Comparison of ENCODE assay signal across 29 mouse cellular contexts in genomic region chr12:72022790-72023189, GRCm38 (mm10). TPM values are rescaled to one million over a fixed set of nuclear protein-coding genes. Genes with fewer than 3 reads are reported as not detected.
A peak's percentile ranks its signal among the peaks of the same experiment; 100 is the strongest.
DNase-seq lines count a peak whose midpoint lies in the region; ATAC-seq and TF ChIP-seq lines count a peak whose summit lies in the region.
"Had no signal": no experiment of that assay in that cellular context is flagged by ENCODE, and none has a peak within 500 bp of the region (broad histone marks: within the 10 kb centered on the region; RNA-seq: fewer than 3 reads in every experiment).

No protein-coding gene starts in this region.

- no peak overlapping the region for H3K4me3 ChIP-seq in liver, postnatal 0 days (ENCODE audit: low read depth, low read length)
- no peak overlapping the region for H3K4me3 ChIP-seq in liver, embryonic 12.5 days
- H3K4me3 ChIP-seq: embryonic facial prominence, embryonic 13.5 days; forebrain, embryonic 10.5 days; forebrain, embryonic 15.5 days; gastrocnemius, adult 2 months; heart, embryonic 10.5 days; left cerebral cortex, adult 2 months; limb, embryonic 12.5 days had no signal

- H3K9me3 ChIP-seq in liver, postnatal 0 days (ENCODE audit: low read length), result 0 out of 2 replicates have a peak, but pooled peaks cover 6% of the 10 kb centered on the region
- peaks cover 5% of the 10 kb centered on the region; the same call in 1 of the 2 replicates for H3K9me3 ChIP-seq in liver, embryonic 12.5 days (replicated peaks)
- H3K9me3 ChIP-seq: embryonic facial prominence, embryonic 13.5 days; forebrain, embryonic 10.5 days; forebrain, embryonic 15.5 days; heart, embryonic 10.5 days; limb, embryonic 12.5 days had no signal

- DNase-seq in adrenal gland, postnatal 14 days, result peak; percentile 34
- no peak for DNase-seq in adrenal gland, adult 18-20 months (ENCODE audit: low spot score in 2 of 2)
- no peak for DNase-seq in liver, postnatal 0 days
- peak; percentile 36 for DNase-seq in 416B (ENCODE audit: low read depth)
- peak; percentile 32 for DNase-seq in MN1 (ENCODE audit: low spot score)
- DNase-seq in right cerebral cortex, adult 2 months (ENCODE audit: low spot score in 2 of 2), result no peak
- no peak for DNase-seq in gastrocnemius, postnatal 14 days
- DNase-seq: cerebellum, adult 11 months; cerebellum, adult 9-10 months; gastrocnemius, adult 2 months; kidney, adult 9 months; kidney, postnatal 25 days; lung, postnatal 36 days; right cerebral cortex, postnatal 4 days; thymus, adult 2 months; thymus, postnatal 36 days had no signal

- H3K4me2 ChIP-seq in liver, postnatal 0 days (ENCODE audit: low read depth, low read length), result no peak overlapping the region
- no peak overlapping the region for H3K4me2 ChIP-seq in liver, embryonic 12.5 days
- H3K4me2 ChIP-seq: embryonic facial prominence, embryonic 13.5 days; forebrain, embryonic 15.5 days; hindbrain, embryonic 14.5 days; limb, embryonic 12.5 days had no signal

- H3K27ac ChIP-seq in liver, postnatal 0 days (ENCODE audit: low read depth), result no peak overlapping the region
- no peak overlapping the region for H3K27ac ChIP-seq in liver, embryonic 12.5 days
- H3K27ac ChIP-seq: embryonic facial prominence, embryonic 13.5 days; forebrain, embryonic 10.5 days; forebrain, embryonic 15.5 days; gastrocnemius, adult 2 months; hindbrain, embryonic 14.5 days; left cerebral cortex, adult 2 months; limb, embryonic 12.5 days had no signal

- no peak overlapping the region for H3K9ac ChIP-seq in liver, postnatal 0 days (replicated peaks)
- H3K9ac ChIP-seq in liver, embryonic 12.5 days, result no peak overlapping the region
- H3K9ac ChIP-seq: embryonic facial prominence, embryonic 13.5 days; forebrain, embryonic 15.5 days; hindbrain, embryonic 14.5 days; limb, embryonic 12.5 days had no signal

- TF ChIP-seq CTCF in liver, postnatal 0 days (IDR thresholded peaks at IDR 0.05; ENCODE audit: low read depth), result no peak

- 51% methylated on average over 3 of the region's 3 CpGs for WGBS in liver, postnatal 0 days (ENCODE audit: insufficient replicate concordance)
- WGBS in liver, embryonic 12.5 days (ENCODE audit: insufficient replicate concordance), result 58% methylated on average over 3 of the region's 3 CpGs

- no peaks in the 10 kb centered on the region for H3K4me1 ChIP-seq in liver, postnatal 0 days (ENCODE audit: insufficient read depth)
- H3K4me1 ChIP-seq in liver, embryonic 12.5 days, result peaks cover 9% of the 10 kb centered on the region; the same call in 1 of the 2 replicates
- H3K4me1 ChIP-seq: forebrain, embryonic 15.5 days had no signal

- intact Hi-C loops in gastrocnemius, postnatal 14 days (cut with DNase I; ENCODE audit: low total_unique reads), result no loop called here

- peak; percentile 38; the same call in 1 of the 2 replicates for TF ChIP-seq EP300 in liver, postnatal 0 days (IDR thresholded peaks at IDR 0.05; ENCODE audit: low read depth)

- no peak for ATAC-seq in liver, postnatal 0 days
- no peak for ATAC-seq in liver, embryonic 12.5 days
- ATAC-seq: CD4-positive, CD25-positive, alpha-beta regulatory T cell, adult 4 months; forebrain, embryonic 15.5 days; intestine, postnatal 0 days; midbrain, embryonic 16.5 days; Patski had no signal

- H3K27me3 ChIP-seq in liver, postnatal 0 days (ENCODE audit: insufficient read depth, low read length), result no peaks in the 10 kb centered on the region
- H3K27me3 ChIP-seq in liver, embryonic 12.5 days (replicated peaks), result no peaks in the 10 kb centered on the region
- H3K27me3 ChIP-seq: embryonic facial prominence, embryonic 13.5 days; forebrain, embryonic 15.5 days had no signal

- no peaks in the 10 kb centered on the region for H3K36me3 ChIP-seq in liver, postnatal 0 days (replicated peaks; ENCODE audit: insufficient read depth, low read length)
- H3K36me3 ChIP-seq in liver, embryonic 12.5 days, result no peaks in the 10 kb centered on the region
- H3K36me3 ChIP-seq: embryonic facial prominence, embryonic 13.5 days; forebrain, embryonic 10.5 days; forebrain, embryonic 15.5 days; heart, embryonic 10.5 days; limb, embryonic 12.5 days had no signal

RNA-seq across cellular contexts. Expression of gene Gpr135, which starts 48.1 kb away (rescaled TPM):
- 3.9 and 5.0 TPM in 2 replicates for total RNA-seq in adrenal gland, postnatal 14 days (2021)
- total RNA-seq in adrenal gland, adult 18-20 months (2021), result 1 to 10 TPM; 2.4 to 3.1 TPM
- polyA plus RNA-seq in liver, postnatal 0 days (2015; fragmentation: Nextera tagmentation; extraction: Ambion mirVana), result 0.60 and 0.75 TPM in 2 replicates
- 0.18 and 0.25 TPM in 2 replicates for polyA plus RNA-seq in liver, embryonic 12.5 days (2016; fragmentation: Nextera tagmentation; extraction: Ambion mirVana)
- under 1 TPM; 0.38 to 0.43 TPM for total RNA-seq in gastrocnemius, postnatal 14 days (2021)
- total RNA-seq: hematopoietic stem cell, adult 5-6 weeks had no signal

Comparison
In these comparisons a context has a peak if more than half of its experiments do, and no peak if none do; other contexts are left out.
1. DNase-seq: peak in adrenal gland, postnatal 14 days (single experiment), 416B (single experiment) and MN1 (single experiment); none in adrenal gland, adult 18-20 months (0 of 2), liver, postnatal 0 days (single experiment), right cerebral cortex, adult 2 months (0 of 2) and gastrocnemius, postnatal 14 days (single experiment).